Mouse (Mus musculus): ENCODE data around the gene Ifit1. TPM values are rescaled to one million over a fixed set of nuclear protein-coding genes. Genes with fewer than 3 reads are reported as not detected.

Gene Ifit1
- total RNA-seq, 1 experiment: not detected

GRCm38 (mm10) chr19:34685530-34685929, 44.9 kb downstream of the Ifit1 start:
- DNase-seq (ENCODE audit: low read depth, low spot score): no peak
- no peak for TF ChIP-seq MAFK (IDR thresholded peaks at IDR 0.05; ENCODE audit: insufficient read depth, low read depth, low read length)
- no peak for TF ChIP-seq ZC3H11A (IDR thresholded peaks at IDR 0.05; ENCODE audit: borderline replicate concordance, low read depth, low read length)
- TF ChIP-seq CHD2 (IDR thresholded peaks at IDR 0.05; ENCODE audit: low read depth, low read length): no peak
- TF ChIP-seq HCFC1 (IDR thresholded peaks at IDR 0.05; ENCODE audit: borderline replicate concordance, insufficient read depth, low read length): no peak
- no peak for TF ChIP-seq ZNF384 (IDR thresholded peaks at IDR 0.05; ENCODE audit: low read depth, low read length)
- Histone ChIP-seq H3K27ac (ENCODE audit: insufficient read depth, low read depth, low read length, poor library complexity, severe bottlenecking) (no peak overlapping the region), H3K4me3 (ENCODE audit: insufficient read depth in 1 of 2, low read depth in 1 of 2, low read length in 2 of 2, poor library complexity in 1 of 2, severe bottlenecking in 1 of 2) (no peak overlapping the region), H3K36me3 (ENCODE audit: control insufficient read depth, insufficient read depth, low read length, poor library complexity, severe bottlenecking) (no peaks in the 10 kb centered on the region), H3K9me3 (ENCODE audit: control insufficient read depth, insufficient read depth, low read depth, low read length) (no peaks in the 10 kb centered on the region), H3K9ac (ENCODE audit: insufficient read depth, low read depth, low read length, poor library complexity, severe bottlenecking) (no peak overlapping the region), H3K4me1 (ENCODE audit: control insufficient read depth in 2 of 2, insufficient read depth in 2 of 2, low read length in 2 of 2, poor library complexity in 1 of 2) (no peaks in the 10 kb centered on the region)
- in situ Hi-C loops (cut with MboI; ENCODE audit: low sequenced_read_pairs in 2 of 2, unreplicated experiment in 2 of 2): no loop called here

GRCm38 (mm10) chr19:34691402-34691801, 50.7 kb downstream of the Ifit1 start:
- Histone ChIP-seq H3K36me3 (ENCODE audit: control insufficient read depth, insufficient read depth, low read length, poor library complexity, severe bottlenecking) (no peaks in the 10 kb centered on the region), H3K9ac (ENCODE audit: insufficient read depth, low read depth, low read length, poor library complexity, severe bottlenecking) (no peak overlapping the region), H3K9me3 (ENCODE audit: control insufficient read depth, insufficient read depth, low read depth, low read length) (no peaks in the 10 kb centered on the region), H3K4me3 (ENCODE audit: insufficient read depth in 1 of 2, low read depth in 1 of 2, low read length in 2 of 2, poor library complexity in 1 of 2, severe bottlenecking in 1 of 2) (no peak overlapping the region), H3K27ac (ENCODE audit: insufficient read depth, low read depth, low read length, poor library complexity, severe bottlenecking) (no peak overlapping the region), H3K4me1 (ENCODE audit: control insufficient read depth in 2 of 2, insufficient read depth in 2 of 2, low read length in 2 of 2, poor library complexity in 1 of 2) (no peaks in the 10 kb centered on the region)
- no peak for DNase-seq (ENCODE audit: low read depth, low spot score)
- in situ Hi-C loops (cut with MboI; ENCODE audit: low sequenced_read_pairs in 2 of 2, unreplicated experiment in 2 of 2): no loop called here
- TF ChIP-seq HCFC1 (IDR thresholded peaks at IDR 0.05; ENCODE audit: borderline replicate concordance, insufficient read depth, low read length): no peak
- no peak for TF ChIP-seq MAFK (IDR thresholded peaks at IDR 0.05; ENCODE audit: insufficient read depth, low read depth, low read length)
- TF ChIP-seq ZC3H11A (IDR thresholded peaks at IDR 0.05; ENCODE audit: borderline replicate concordance, low read depth, low read length): no peak
- TF ChIP-seq CHD2 (IDR thresholded peaks at IDR 0.05; ENCODE audit: low read depth, low read length): no peak
- no peak for TF ChIP-seq ZNF384 (IDR thresholded peaks at IDR 0.05; ENCODE audit: low read depth, low read length)

GRCm38 (mm10) chr19:34696352-34696986, 55.8 kb downstream of the Ifit1 start:
- H3K9ac ChIP-seq (ENCODE audit: insufficient read depth, low read depth, low read length, poor library complexity, severe bottlenecking): no peak overlapping the region
- H3K4me3 ChIP-seq (ENCODE audit: insufficient read depth in 1 of 2, low read depth in 1 of 2, low read length in 2 of 2, poor library complexity in 1 of 2, severe bottlenecking in 1 of 2): no peak overlapping the region
- H3K4me1 ChIP-seq (ENCODE audit: control insufficient read depth in 2 of 2, insufficient read depth in 2 of 2, low read length in 2 of 2, poor library complexity in 1 of 2): no peaks in the 10 kb centered on the region
- H3K27ac ChIP-seq (ENCODE audit: insufficient read depth, low read depth, low read length, poor library complexity, severe bottlenecking): no peak overlapping the region
- in situ Hi-C loops (cut with MboI; ENCODE audit: low sequenced_read_pairs in 2 of 2, unreplicated experiment in 2 of 2): no loop called here
- TF ChIP-seq CHD2 (IDR thresholded peaks at IDR 0.05; ENCODE audit: low read depth, low read length) (no peak), ZNF384 (IDR thresholded peaks at IDR 0.05; ENCODE audit: low read depth, low read length) (no peak), ZC3H11A (IDR thresholded peaks at IDR 0.05; ENCODE audit: borderline replicate concordance, low read depth, low read length) (no peak), MAFK (IDR thresholded peaks at IDR 0.05; ENCODE audit: insufficient read depth, low read depth, low read length) (no peak), HCFC1 (IDR thresholded peaks at IDR 0.05; ENCODE audit: borderline replicate concordance, insufficient read depth, low read length) (no peak)
- DNase-seq (ENCODE audit: low read depth, low spot score): no peak
- H3K36me3 ChIP-seq (ENCODE audit: control insufficient read depth, insufficient read depth, low read length, poor library complexity, severe bottlenecking): no peaks in the 10 kb centered on the region
- H3K9me3 ChIP-seq (ENCODE audit: control insufficient read depth, insufficient read depth, low read depth, low read length): no peaks in the 10 kb centered on the region

GRCm38 (mm10) chr19:34697461-34697860, 56.8 kb downstream of the Ifit1 start:
- in situ Hi-C loops (cut with MboI; ENCODE audit: low sequenced_read_pairs in 2 of 2, unreplicated experiment in 2 of 2): no loop called here
- Histone ChIP-seq H3K4me3 (ENCODE audit: insufficient read depth in 1 of 2, low read depth in 1 of 2, low read length in 2 of 2, poor library complexity in 1 of 2, severe bottlenecking in 1 of 2) (no peak overlapping the region), H3K9ac (ENCODE audit: insufficient read depth, low read depth, low read length, poor library complexity, severe bottlenecking) (no peak overlapping the region), H3K27ac (ENCODE audit: insufficient read depth, low read depth, low read length, poor library complexity, severe bottlenecking) (no peak overlapping the region), H3K36me3 (ENCODE audit: control insufficient read depth, insufficient read depth, low read length, poor library complexity, severe bottlenecking) (no peaks in the 10 kb centered on the region), H3K9me3 (ENCODE audit: control insufficient read depth, insufficient read depth, low read depth, low read length) (no peaks in the 10 kb centered on the region), H3K4me1 (ENCODE audit: control insufficient read depth in 2 of 2, insufficient read depth in 2 of 2, low read length in 2 of 2, poor library complexity in 1 of 2) (no peaks in the 10 kb centered on the region)
- no peak for TF ChIP-seq ZC3H11A (IDR thresholded peaks at IDR 0.05; ENCODE audit: borderline replicate concordance, low read depth, low read length)
- no peak for TF ChIP-seq ZNF384 (IDR thresholded peaks at IDR 0.05; ENCODE audit: low read depth, low read length)
- TF ChIP-seq HCFC1 (IDR thresholded peaks at IDR 0.05; ENCODE audit: borderline replicate concordance, insufficient read depth, low read length): no peak
- TF ChIP-seq MAFK (IDR thresholded peaks at IDR 0.05; ENCODE audit: insufficient read depth, low read depth, low read length): no peak
- TF ChIP-seq CHD2 (IDR thresholded peaks at IDR 0.05; ENCODE audit: low read depth, low read length): no peak
- DNase-seq (ENCODE audit: low read depth, low spot score): no peak

Measured in ES-E14 (cell line).